Comparison of ENCODE assay signal across 31 mouse cellular contexts in the genomic region with DNA sequence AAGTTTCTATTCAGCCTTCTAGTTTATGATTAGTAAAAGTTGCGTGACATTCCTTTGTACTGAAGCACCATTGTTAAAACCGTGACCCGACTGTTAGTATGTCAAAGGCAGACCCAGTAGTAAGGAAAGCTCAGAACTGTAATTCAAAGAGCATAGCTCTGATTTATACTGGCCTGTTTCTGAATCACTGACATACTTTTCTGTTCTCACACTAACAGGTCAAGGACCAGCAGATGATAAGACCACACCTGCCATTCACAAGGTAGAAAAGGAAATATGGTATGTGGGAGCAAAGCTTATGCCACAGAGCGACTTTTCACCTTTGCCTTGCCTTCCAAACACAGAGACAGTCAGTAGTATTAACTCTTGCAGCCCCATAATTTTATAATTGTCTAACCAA.
DNase-seq lines count a peak whose midpoint lies in the region; ATAC-seq and TF ChIP-seq lines count a peak whose summit lies in the region.
"Had no signal": no experiment of that assay in that cellular context is flagged by ENCODE, and none has a peak within 500 bp of the region (broad histone marks: within the 10 kb centered on the region; RNA-seq: fewer than 3 reads in every experiment).

No protein-coding gene starts in this region.

- H3K4me2 ChIP-seq in intestine, embryonic 15.5 days (replicated peaks): no peak overlapping the region
- no peak overlapping the region for H3K4me2 ChIP-seq in intestine, postnatal 0 days (replicated peaks; ENCODE audit: low read depth)
- H3K4me2 ChIP-seq in stomach, embryonic 14.5 days (replicated peaks; ENCODE audit: low read depth, low read length): no peak overlapping the region
- H3K4me2 ChIP-seq in stomach, embryonic 16.5 days (ENCODE audit: low read depth, low read length): no peak overlapping the region
- H3K4me2 ChIP-seq in forebrain, embryonic 14.5 days (ENCODE audit: low read length): no peak overlapping the region
- H3K4me2 ChIP-seq: embryonic facial prominence, embryonic 13.5 days; embryonic facial prominence, embryonic 15.5 days; forebrain, embryonic 12.5 days; forebrain, embryonic 15.5 days had no signal

- TF ChIP-seq CTCF in intestine, postnatal 0 days (IDR thresholded peaks at IDR 0.05; ENCODE audit: low read depth): no peak
- no peak for TF ChIP-seq CTCF in kidney, adult 2 months (conservative IDR thresholded peaks at IDR 0.05; ENCODE audit: insufficient read depth, insufficient read length, low read depth, low read length)

- no peak for DNase-seq in cerebellum, postnatal 4 days (ENCODE audit: low spot score in 2 of 2)
- no peak for DNase-seq in forebrain, embryonic 14.5 days (ENCODE audit: low spot score)
- DNase-seq in kidney, adult 2 months: no peak
- DNase-seq in gastrocnemius, postnatal 4 days (ENCODE audit: low spot score in 2 of 2): no peak
- DNase-seq: adrenal gland, adult 2 months; adrenal gland, postnatal 10 days; adrenal gland, postnatal 25 days; B cell, adult 2 months; cerebellum, adult 11 months; cerebellum, adult 18-20 months; cerebellum, adult 8-10 months; cerebellum, adult 9-11 months; cerebellum, postnatal 14 days; cerebellum, postnatal 36 days; embryo, embryonic 11 days had no signal

- 59% methylated on average over 4 of the region's 4 CpGs for WGBS in intestine, embryonic 15.5 days
- WGBS in intestine, postnatal 0 days: 36% methylated on average over 4 of the region's 4 CpGs
- WGBS in stomach, embryonic 14.5 days: 61% methylated on average over 4 of the region's 4 CpGs
- 56% methylated on average over 4 of the region's 4 CpGs for WGBS in stomach, embryonic 16.5 days
- WGBS in forebrain, embryonic 14.5 days: 87% methylated on average over 4 of the region's 4 CpGs
- 90% methylated on average over 4 of the region's 4 CpGs for WGBS in kidney, adult 2 months

- no peak overlapping the region for H3K4me3 ChIP-seq in intestine, embryonic 15.5 days (replicated peaks)
- no peak overlapping the region for H3K4me3 ChIP-seq in intestine, postnatal 0 days (ENCODE audit: low read depth, low read length)
- H3K4me3 ChIP-seq in stomach, embryonic 14.5 days (ENCODE audit: low read depth, low read length): no peak overlapping the region
- H3K4me3 ChIP-seq in stomach, embryonic 16.5 days (replicated peaks; ENCODE audit: low read length): no peak overlapping the region
- H3K4me3 ChIP-seq in forebrain, embryonic 14.5 days (ENCODE audit: low read depth, low read length): no peak overlapping the region
- no peak overlapping the region for H3K4me3 ChIP-seq in kidney, adult 2 months (ENCODE audit: insufficient read depth, low read depth, low read length)
- H3K4me3 ChIP-seq: embryonic facial prominence, embryonic 13.5 days; embryonic facial prominence, embryonic 15.5 days; erythroblast, embryonic 14.5 days; forebrain, embryonic 10.5 days; forebrain, embryonic 12.5 days; forebrain, embryonic 15.5 days had no signal

- no peaks in the 10 kb centered on the region for H3K9me3 ChIP-seq in intestine, embryonic 15.5 days
- H3K9me3 ChIP-seq in intestine, postnatal 0 days (ENCODE audit: control insufficient read depth): no peaks in the 10 kb centered on the region
- H3K9me3 ChIP-seq in stomach, embryonic 14.5 days (ENCODE audit: control insufficient read depth, low read depth, low read length): no peaks in the 10 kb centered on the region
- H3K9me3 ChIP-seq in stomach, embryonic 16.5 days (replicated peaks; ENCODE audit: control insufficient read depth, low read length): no peaks in the 10 kb centered on the region
- H3K9me3 ChIP-seq in forebrain, embryonic 14.5 days (replicated peaks; ENCODE audit: control insufficient read depth, low read length): no peaks in the 10 kb centered on the region
- H3K9me3 ChIP-seq: embryonic facial prominence, embryonic 13.5 days; embryonic facial prominence, embryonic 15.5 days; forebrain, embryonic 10.5 days; forebrain, embryonic 12.5 days; forebrain, embryonic 15.5 days; G1E had no signal

- H3K4me1 ChIP-seq in intestine, embryonic 15.5 days (replicated peaks): no peaks in the 10 kb centered on the region
- H3K4me1 ChIP-seq in intestine, postnatal 0 days (replicated peaks; ENCODE audit: control insufficient read depth, insufficient read depth, low read length): 0 out of 2 replicates have a peak, but pooled peaks cover 5% of the 10 kb centered on the region
- no peaks in the 10 kb centered on the region for H3K4me1 ChIP-seq in stomach, embryonic 14.5 days (ENCODE audit: control insufficient read depth, insufficient read depth, low read length)
- no peaks in the 10 kb centered on the region for H3K4me1 ChIP-seq in stomach, embryonic 16.5 days (ENCODE audit: control insufficient read depth, insufficient read depth, low read length)
- H3K4me1 ChIP-seq in forebrain, embryonic 14.5 days (ENCODE audit: control insufficient read depth, insufficient read depth, low read length): peaks cover 2% of the 10 kb centered on the region; the same call in 1 of the 2 replicates
- H3K4me1 ChIP-seq in kidney, adult 2 months (ENCODE audit: control insufficient read depth, insufficient read depth, low read length): no peaks in the 10 kb centered on the region; the same call in 1 of the 2 replicates
- H3K4me1 ChIP-seq: embryonic facial prominence, embryonic 13.5 days; embryonic facial prominence, embryonic 15.5 days had no signal

- H3K9ac ChIP-seq in intestine, embryonic 15.5 days: no peak overlapping the region
- no peak overlapping the region for H3K9ac ChIP-seq in intestine, postnatal 0 days (ENCODE audit: low read depth, low read length)
- H3K9ac ChIP-seq in stomach, embryonic 14.5 days (replicated peaks; ENCODE audit: low read depth, low read length): no peak overlapping the region
- no peak overlapping the region for H3K9ac ChIP-seq in stomach, embryonic 16.5 days (ENCODE audit: low read length)
- H3K9ac ChIP-seq in forebrain, embryonic 14.5 days (ENCODE audit: low read length): no peak overlapping the region
- H3K9ac ChIP-seq: embryonic facial prominence, embryonic 13.5 days; embryonic facial prominence, embryonic 15.5 days; forebrain, embryonic 12.5 days; forebrain, embryonic 15.5 days; forebrain, postnatal 0 days had no signal

- H3K36me3 ChIP-seq in intestine, embryonic 15.5 days: no peaks in the 10 kb centered on the region
- no peaks in the 10 kb centered on the region for H3K36me3 ChIP-seq in intestine, postnatal 0 days (ENCODE audit: control insufficient read depth, insufficient read depth)
- H3K36me3 ChIP-seq in stomach, embryonic 14.5 days (ENCODE audit: control insufficient read depth, insufficient read depth, low read length): no peaks in the 10 kb centered on the region
- no peaks in the 10 kb centered on the region for H3K36me3 ChIP-seq in stomach, embryonic 16.5 days (ENCODE audit: control insufficient read depth, insufficient read depth, low read length)
- no peaks in the 10 kb centered on the region for H3K36me3 ChIP-seq in forebrain, embryonic 14.5 days (ENCODE audit: control insufficient read depth, insufficient read depth, low read length)
- no peaks in the 10 kb centered on the region for H3K36me3 ChIP-seq in kidney, adult 2 months (ENCODE audit: control insufficient read depth, insufficient read depth, low read length)
- H3K36me3 ChIP-seq: embryonic facial prominence, embryonic 13.5 days; embryonic facial prominence, embryonic 15.5 days; forebrain, embryonic 10.5 days; forebrain, embryonic 12.5 days; forebrain, embryonic 15.5 days; G1E had no signal

- no peak overlapping the region for H3K27ac ChIP-seq in intestine, embryonic 15.5 days
- no peak overlapping the region for H3K27ac ChIP-seq in intestine, postnatal 0 days (ENCODE audit: low read depth, low read length)
- no peak overlapping the region for H3K27ac ChIP-seq in stomach, embryonic 14.5 days (ENCODE audit: low read length)
- no peak overlapping the region for H3K27ac ChIP-seq in stomach, embryonic 16.5 days (ENCODE audit: low read length)
- no peak overlapping the region for H3K27ac ChIP-seq in forebrain, embryonic 14.5 days (ENCODE audit: low read depth, low read length)
- no peak overlapping the region for H3K27ac ChIP-seq in kidney, adult 2 months (ENCODE audit: insufficient read depth, low read depth, low read length)
- H3K27ac ChIP-seq: embryonic facial prominence, embryonic 13.5 days; embryonic facial prominence, embryonic 15.5 days; forebrain, embryonic 10.5 days; forebrain, embryonic 12.5 days; forebrain, embryonic 15.5 days had no signal

- no peaks in the 10 kb centered on the region for H3K27me3 ChIP-seq in intestine, embryonic 15.5 days (replicated peaks)
- H3K27me3 ChIP-seq in intestine, postnatal 0 days (replicated peaks; ENCODE audit: control insufficient read depth, insufficient read depth, low read length): no peaks in the 10 kb centered on the region
- H3K27me3 ChIP-seq in stomach, embryonic 14.5 days (ENCODE audit: control insufficient read depth, insufficient read depth, low read length): no peaks in the 10 kb centered on the region
- H3K27me3 ChIP-seq in stomach, embryonic 16.5 days (ENCODE audit: control insufficient read depth, insufficient read depth, low read length): no peaks in the 10 kb centered on the region
- no peaks in the 10 kb centered on the region for H3K27me3 ChIP-seq in forebrain, embryonic 14.5 days (replicated peaks; ENCODE audit: control insufficient read depth, insufficient read depth, low read length)
- H3K27me3 ChIP-seq in kidney, adult 2 months (replicated peaks; ENCODE audit: control insufficient read depth, insufficient read depth, low read length): no peaks in the 10 kb centered on the region
- H3K27me3 ChIP-seq: CH12.LX; embryonic facial prominence, embryonic 13.5 days; embryonic facial prominence, embryonic 15.5 days; forebrain, embryonic 12.5 days; forebrain, embryonic 15.5 days; Patski had no signal

- ATAC-seq in intestine, embryonic 15.5 days: peak; percentile 95
- ATAC-seq in intestine, postnatal 0 days: peak; percentile 93
- ATAC-seq in stomach, embryonic 14.5 days (ENCODE audit: insufficient number of reproducible peaks, insufficient read depth, low FRiP score, low read depth): peak; percentile 23; the same call in 1 of the 2 replicates
- peak; percentile 62 for ATAC-seq in stomach, embryonic 16.5 days (ENCODE audit: insufficient read depth, low FRiP score)
- no peak for ATAC-seq in forebrain, embryonic 14.5 days
- ATAC-seq: activated CD4-positive, CD25-positive, alpha-beta regulatory T cell, adult 4 months; CD4-positive, CD25-positive, alpha-beta regulatory T cell, adult 4 months; Patski had no signal

- no peak for TF ChIP-seq POLR2A in kidney, adult 2 months (IDR thresholded peaks at IDR 0.05; ENCODE audit: low read depth, low read length)
